Mouse (Mus musculus) MEL (cell line): ENCODE data around the gene Gm14443.

Experiments
- BHLHE40 ChIP-seq: IDR thresholded peaks from 2 replicates; pipeline ENCODE4 v1.6.1; 2012; ENCODE audit warnings: low read depth, mild to moderate bottlenecking, inconsistent platforms, low read length, improper control_type of control experiment, borderline replicate concordance
- CTCF ChIP-seq, 3 experiments: IDR thresholded peaks in 2 of 3; conservative IDR thresholded peaks in 1 of 3; 2 replicates each; pipeline ENCODE4 v1.5.1; 2011 to 2012; ENCODE audit warnings: low read length in 3 of 3, low read depth in 2 of 3, mild to moderate bottlenecking in 2 of 3, improper control_type of control experiment in 1 of 3, inconsistent platforms in 1 of 3, mixed read lengths in 1 of 3, moderate library complexity in 1 of 3; ENCODE audit not compliant: control insufficient read depth in 1 of 3, insufficient read depth in 1 of 3, poor library complexity in 1 of 3, severe bottlenecking in 1 of 3
- E2F4 ChIP-seq: IDR thresholded peaks from 2 replicates; pipeline ENCODE4 v1.6.1; 2011; ENCODE audit warnings: low read depth, low read length, improper control_type of control experiment, borderline replicate concordance
- HCFC1 ChIP-seq: IDR thresholded peaks from 2 replicates; pipeline ENCODE4 v1.6.1; 2012; ENCODE audit warnings: low read depth, mild to moderate bottlenecking, inconsistent platforms, low read length, improper control_type of control experiment, moderate library complexity
- MEF2A ChIP-seq: IDR thresholded peaks from 2 replicates; pipeline ENCODE4 v1.6.1; 2014; ENCODE audit warnings: low read depth, mild to moderate bottlenecking, inconsistent platforms, low read length, improper control_type of control experiment; ENCODE audit not compliant: poor library complexity, insufficient replicate concordance, severe bottlenecking; ENCODE audit errors: extremely low read depth
- TCF12 ChIP-seq: IDR thresholded peaks from 2 replicates; pipeline ENCODE4 v1.6.1; 2014; ENCODE audit warnings: low read depth, mild to moderate bottlenecking, inconsistent platforms, low read length, improper control_type of control experiment, moderate library complexity
- ZC3H11A ChIP-seq: IDR thresholded peaks from 2 replicates; pipeline ENCODE4 v1.6.1; 2012; ENCODE audit warnings: low read depth, mild to moderate bottlenecking, inconsistent platforms, low read length, improper control_type of control experiment
- ZKSCAN1 ChIP-seq: IDR thresholded peaks from 2 replicates; pipeline ENCODE4 v1.6.1; 2012; ENCODE audit warnings: low read depth, mild to moderate bottlenecking, inconsistent platforms, low read length, improper control_type of control experiment, moderate library complexity

- TF ChIP-seq CTCF (IDR thresholded peaks at IDR 0.05 in 2 of 3, conservative IDR thresholded peaks at IDR 0.05 in 1 of 3; ENCODE audit: control insufficient read depth in 1 of 3, insufficient read depth in 1 of 3, low read depth in 2 of 3, low read length in 3 of 3, poor library complexity in 1 of 3, severe bottlenecking in 1 of 3) (no peak), ZKSCAN1 (no peak), ZC3H11A (no peak), TCF12 (no peak), E2F4 (no peak), HCFC1 (no peak), MEF2A (no peak), BHLHE40 (no peak)
Observed at GRCm38 (mm10) chr2:175176312-175176711, 641 bp upstream of the Gm14443 start.
